Mouse (Mus musculus) embryo, embryonic 10.5 days (tissue): ENCODE measurements at regions not wholly inside any gene's neighbourhood (a gene's known extent, or its start where the extent isn't known, plus 50 kb on each side); places are given as distances from the start of the nearest gene placed in this dataset.

Experiments
- DNase-seq: peaks from one replicate; pipeline ENCODE4 v3.0.0-alpha.2; 2015; ENCODE audit warnings: low spot score

DNA sequence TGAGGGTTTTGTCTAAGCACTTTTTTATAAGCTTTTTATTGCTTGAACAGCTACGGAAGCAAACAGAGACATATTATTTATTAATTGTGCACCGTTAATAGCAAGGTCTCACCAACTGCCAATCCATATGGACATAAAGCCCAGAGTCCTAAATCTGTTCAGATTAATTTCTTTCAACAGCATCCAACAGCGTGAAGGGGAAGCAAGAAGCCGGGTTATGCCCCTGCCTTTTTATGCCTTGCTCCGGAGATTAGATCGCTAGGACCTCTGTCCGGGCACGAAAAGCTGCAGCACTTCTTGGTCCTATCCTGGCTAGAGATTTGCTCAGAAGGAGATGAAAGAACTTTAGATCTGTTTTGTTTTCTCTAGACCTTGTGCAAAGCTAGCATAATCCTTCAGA, 289.6 kb upstream of the Epha7 start:
- DNase-seq, result peak; percentile 5

- no peak for DNase-seq
Measured at GRCm38 (mm10) chr4:28542218-28542617, 270.7 kb upstream of the Epha7 start.

DNA sequence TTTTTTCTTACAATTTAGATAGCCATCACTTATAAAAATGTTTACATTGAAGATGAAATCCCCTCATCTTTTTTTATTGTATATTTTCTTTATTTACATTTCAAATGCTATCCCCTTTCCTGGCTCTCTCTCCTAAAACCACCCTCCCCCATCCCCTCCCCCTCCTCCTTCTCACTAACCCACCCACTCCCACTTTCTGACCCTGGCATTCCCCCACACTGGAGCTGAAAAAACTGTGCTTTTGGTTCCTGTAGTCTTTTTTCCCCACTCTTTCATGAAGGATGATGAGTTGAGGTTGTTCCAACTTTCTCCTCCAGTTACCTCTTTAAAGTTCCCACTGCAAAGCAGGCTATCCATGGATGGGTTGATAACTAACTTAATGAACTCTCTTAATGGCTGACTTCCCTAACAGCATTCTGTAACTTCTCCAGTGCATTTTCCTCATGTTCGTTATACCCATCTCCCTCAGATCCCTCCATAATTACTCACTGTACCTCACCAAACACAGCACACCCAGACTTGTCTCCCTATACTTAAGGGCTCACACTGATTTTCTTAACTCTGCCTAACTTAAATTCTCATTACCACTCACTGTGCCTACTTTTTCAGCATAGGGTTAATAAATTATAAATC, 270.1 kb upstream of the Epha7 start:
- no peak for DNase-seq

- peak; percentile 67 for DNase-seq
Measured at GRCm38 (mm10) chr4:28548231-28548836, 264.6 kb upstream of the Epha7 start.

DNA sequence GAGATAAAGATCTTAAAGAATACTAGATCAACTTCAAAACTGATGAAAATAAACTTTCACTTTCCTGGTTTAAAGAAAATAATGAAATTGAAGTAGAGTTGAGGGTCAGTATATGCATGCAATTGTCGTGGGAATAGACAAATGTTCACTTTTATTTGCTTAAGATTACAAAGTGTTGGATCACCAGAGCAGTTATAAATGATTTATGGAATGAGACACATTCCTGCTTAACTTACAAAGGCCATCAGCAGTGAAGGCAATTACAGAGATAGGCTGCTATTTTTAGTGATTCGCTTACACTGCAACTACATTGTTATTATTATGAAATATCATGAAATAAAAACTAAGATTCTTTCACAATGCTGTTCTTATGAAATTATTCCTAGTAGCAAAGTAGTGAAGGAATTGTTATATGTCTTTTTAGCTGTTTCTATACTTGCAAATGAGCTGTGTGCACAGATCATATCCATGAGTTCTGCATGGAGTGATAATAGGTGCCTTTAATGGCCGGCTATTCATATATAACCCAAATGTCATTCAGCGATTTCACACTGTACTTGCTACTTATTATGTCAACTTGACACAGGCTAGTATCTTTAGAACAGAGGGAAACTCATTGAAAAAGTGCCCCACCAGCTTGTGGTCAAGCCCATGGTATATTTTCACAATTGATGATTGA, 241.7 kb upstream of the Epha7 start:
- DNase-seq, result no peak

- DNase-seq, result peak; percentile 31
Measured at GRCm38 (mm10) chr4:28588745-28589530, 224.0 kb upstream of the Epha7 start.
